ENCODE assay signal across 8 mouse cellular contexts in genomic region chr7:100637657-100638056, GRCm38 (mm10). TPM values are rescaled to one million over a fixed set of nuclear protein-coding genes. Genes with fewer than 3 reads are reported as not detected.
DNase-seq lines count a peak whose midpoint lies in the region; ATAC-seq and TF ChIP-seq lines count a peak whose summit lies in the region.

No protein-coding gene starts in this region.

- H3K4me1 ChIP-seq in hindbrain, postnatal 0 days (ENCODE audit: insufficient read depth, low read length) = no peaks in the 10 kb centered on the region
- no peaks in the 10 kb centered on the region for H3K4me1 ChIP-seq in hindbrain, embryonic 12.5 days
- H3K4me1 ChIP-seq in bone marrow, adult 2 months (ENCODE audit: control insufficient read depth, insufficient read depth, low read length) = no peaks in the 10 kb centered on the region
- no peaks in the 10 kb centered on the region for H3K4me1 ChIP-seq in forebrain, embryonic 15.5 days
- no peaks in the 10 kb centered on the region for H3K4me1 ChIP-seq in forebrain, embryonic 16.5 days (replicated peaks; ENCODE audit: control insufficient read depth, insufficient read depth, low read length)

- H3K27ac ChIP-seq in hindbrain, postnatal 0 days = no peak overlapping the region
- H3K27ac ChIP-seq in hindbrain, embryonic 12.5 days = no peak overlapping the region
- no peak overlapping the region for H3K27ac ChIP-seq in bone marrow, adult 2 months (ENCODE audit: control insufficient read depth, insufficient read depth, low read depth, low read length, poor library complexity)
- no peak overlapping the region for H3K27ac ChIP-seq in forebrain, embryonic 15.5 days (replicated peaks)
- no peak overlapping the region for H3K27ac ChIP-seq in forebrain, embryonic 16.5 days (ENCODE audit: low read length)

- no peaks in the 10 kb centered on the region for H3K27me3 ChIP-seq in hindbrain, postnatal 0 days (ENCODE audit: insufficient read depth, low read length)
- H3K27me3 ChIP-seq in hindbrain, embryonic 12.5 days = no peaks in the 10 kb centered on the region
- H3K27me3 ChIP-seq in forebrain, embryonic 15.5 days = no peaks in the 10 kb centered on the region
- H3K27me3 ChIP-seq in forebrain, embryonic 16.5 days (replicated peaks; ENCODE audit: control insufficient read depth, insufficient read depth, low read length) = no peaks in the 10 kb centered on the region

- no peak for TF ChIP-seq POLR2A in bone marrow, adult 2 months (IDR thresholded peaks at IDR 0.05; ENCODE audit: borderline replicate concordance, control insufficient read depth, low read depth, low read length)

- ATAC-seq in hindbrain, postnatal 0 days = peak; percentile 72; the same call in 1 of the 2 replicates
- no peak for ATAC-seq in hindbrain, embryonic 12.5 days (ENCODE audit: low FRiP score)
- ATAC-seq in CD4-positive, CD25-positive, alpha-beta regulatory T cell, adult 4 months = peak; percentile 41
- ATAC-seq in forebrain, embryonic 15.5 days (replicated peaks) = no peak
- no peak for ATAC-seq in forebrain, embryonic 16.5 days

- H3K4me3 ChIP-seq in hindbrain, postnatal 0 days (ENCODE audit: low read length) = no peak overlapping the region
- H3K4me3 ChIP-seq in hindbrain, embryonic 12.5 days = no peak overlapping the region
- no peak overlapping the region for H3K4me3 ChIP-seq in bone marrow, adult 2 months (replicated peaks; ENCODE audit: control insufficient read depth, low read depth, low read length)
- no peak overlapping the region for H3K4me3 ChIP-seq in forebrain, embryonic 15.5 days
- no peak overlapping the region for H3K4me3 ChIP-seq in forebrain, embryonic 16.5 days (replicated peaks; ENCODE audit: low read length)

- peak; percentile 74 for DNase-seq in hindbrain, postnatal 0 days (ENCODE audit: low spot score)
- DNase-seq in lung, postnatal 10 days = peak; percentile 62
- no peak for DNase-seq in gastrocnemius, postnatal 25 days

- no peak overlapping the region for H3K4me2 ChIP-seq in hindbrain, postnatal 0 days (ENCODE audit: low read depth, low read length)
- H3K4me2 ChIP-seq in hindbrain, embryonic 12.5 days (replicated peaks) = no peak overlapping the region
- H3K4me2 ChIP-seq in forebrain, embryonic 15.5 days (replicated peaks) = no peak overlapping the region
- no peak overlapping the region for H3K4me2 ChIP-seq in forebrain, embryonic 16.5 days (ENCODE audit: low read length)

- WGBS in hindbrain, postnatal 0 days = 0% methylated on average over 1 of the region's 1 CpGs
- WGBS in hindbrain, embryonic 12.5 days = 13% methylated on average over 1 of the region's 1 CpGs
- WGBS in bone marrow, adult 2 months = 8% methylated on average over 1 of the region's 1 CpGs
- 5% methylated on average over 1 of the region's 1 CpGs for WGBS in forebrain, embryonic 15.5 days
- WGBS in forebrain, embryonic 16.5 days = 6% methylated on average over 1 of the region's 1 CpGs

- H3K9me3 ChIP-seq in hindbrain, postnatal 0 days (ENCODE audit: low read length) = no peaks in the 10 kb centered on the region
- H3K9me3 ChIP-seq in hindbrain, embryonic 12.5 days (replicated peaks) = no peaks in the 10 kb centered on the region
- no peaks in the 10 kb centered on the region for H3K9me3 ChIP-seq in forebrain, embryonic 15.5 days
- H3K9me3 ChIP-seq in forebrain, embryonic 16.5 days (ENCODE audit: control insufficient read depth, low read length) = no peaks in the 10 kb centered on the region

- H3K9ac ChIP-seq in hindbrain, postnatal 0 days (replicated peaks; ENCODE audit: low read length) = no peak overlapping the region
- H3K9ac ChIP-seq in hindbrain, embryonic 12.5 days = no peak overlapping the region
- no peak overlapping the region for H3K9ac ChIP-seq in forebrain, embryonic 15.5 days (replicated peaks)
- H3K9ac ChIP-seq in forebrain, embryonic 16.5 days (replicated peaks; ENCODE audit: low read depth, low read length) = no peak overlapping the region

- H3K36me3 ChIP-seq in hindbrain, postnatal 0 days (ENCODE audit: insufficient read depth, low read length) = peaks cover 9% of the 10 kb centered on the region; the same call in 1 of the 2 replicates
- H3K36me3 ChIP-seq in hindbrain, embryonic 12.5 days = peaks cover 14% of the 10 kb centered on the region
- peaks cover 14% of the 10 kb centered on the region for H3K36me3 ChIP-seq in forebrain, embryonic 15.5 days
- peaks cover 3% of the 10 kb centered on the region for H3K36me3 ChIP-seq in forebrain, embryonic 16.5 days (ENCODE audit: control insufficient read depth, insufficient read depth)

- peak; percentile 70 for TF ChIP-seq CTCF in hindbrain, postnatal 0 days (IDR thresholded peaks at IDR 0.05; ENCODE audit: low read depth)
- TF ChIP-seq CTCF in bone marrow, adult 2 months (IDR thresholded peaks at IDR 0.05; ENCODE audit: control insufficient read depth, insufficient read depth, low read length) = peak; percentile 22; the same call in 1 of the 2 replicates

RNA-seq across cellular contexts. Expression of gene Plekhb1, which starts 24.6 kb away (rescaled TPM):
- total RNA-seq in hindbrain, postnatal 0 days (2014; rRNA removed) = 47.0 and 51.8 TPM in 2 replicates
- 40.4 and 49.3 TPM in 2 replicates for polyA plus RNA-seq in hindbrain, postnatal 0 days (2015; fragmentation: Nextera tagmentation; extraction: Ambion mirVana)
- polyA plus RNA-seq in hindbrain, embryonic 12.5 days (2016; fragmentation: Nextera tagmentation; extraction: Ambion mirVana) = 10.5 and 16.9 TPM in 2 replicates
- under 1 TPM; 0.35 to 0.98 TPM for polyA plus RNA-seq in CD4-positive, CD25-positive, alpha-beta regulatory T cell, adult 4 months (2017; shearing (Covaris generic))
- 3.3 TPM in 1 of 2 replicates, not detected in the other for polyA plus RNA-seq in bone marrow, adult 2 months (2011; ENCODE audit: insufficient read depth, insufficient read length, low replicate concordance, missing spikeins)
- total RNA-seq in gastrocnemius, postnatal 25 days (2021) = 10 to 100 TPM; 27.4 to 32.8 TPM
- polyA plus RNA-seq in forebrain, embryonic 15.5 days (2015; fragmentation: Nextera tagmentation; extraction: Ambion mirVana) = 4.7 and 6.8 TPM in 2 replicates
- polyA plus RNA-seq in forebrain, embryonic 16.5 days (2015; fragmentation: Nextera tagmentation; extraction: Ambion mirVana) = 7.1 and 7.6 TPM in 2 replicates

RNA-seq across cellular contexts. Expression of gene Mrpl48, which starts 29.6 kb away (rescaled TPM):
- 26.8 and 29.8 TPM in 2 replicates for total RNA-seq in hindbrain, postnatal 0 days (2014; rRNA removed)
- polyA plus RNA-seq in hindbrain, postnatal 0 days (2015; fragmentation: Nextera tagmentation; extraction: Ambion mirVana) = 97.5 and 100 TPM in 2 replicates
- 62.3 and 64.6 TPM in 2 replicates for polyA plus RNA-seq in hindbrain, embryonic 12.5 days (2016; fragmentation: Nextera tagmentation; extraction: Ambion mirVana)
- polyA plus RNA-seq in CD4-positive, CD25-positive, alpha-beta regulatory T cell, adult 4 months (2017; shearing (Covaris generic)) = 10 to 100 TPM; 74.2 to 77.0 TPM
- 23.2 and 37.9 TPM in 2 replicates for polyA plus RNA-seq in bone marrow, adult 2 months (2011; ENCODE audit: insufficient read depth, insufficient read length, low replicate concordance, missing spikeins)
- total RNA-seq in gastrocnemius, postnatal 25 days (2021) = 10 to 100 TPM; 57.9 to 58.4 TPM
- polyA plus RNA-seq in forebrain, embryonic 15.5 days (2015; fragmentation: Nextera tagmentation; extraction: Ambion mirVana) = 74.9 and 76.3 TPM in 2 replicates
- polyA plus RNA-seq in forebrain, embryonic 16.5 days (2015; fragmentation: Nextera tagmentation; extraction: Ambion mirVana) = 70.1 and 73.5 TPM in 2 replicates

RNA-seq across cellular contexts. Expression of gene Rab6a, which starts 30.4 kb away (rescaled TPM):
- 241 and 270 TPM in 2 replicates for total RNA-seq in hindbrain, postnatal 0 days (2014; rRNA removed)
- 323 and 336 TPM in 2 replicates for polyA plus RNA-seq in hindbrain, postnatal 0 days (2015; fragmentation: Nextera tagmentation; extraction: Ambion mirVana)
- polyA plus RNA-seq in hindbrain, embryonic 12.5 days (2016; fragmentation: Nextera tagmentation; extraction: Ambion mirVana) = 194 and 218 TPM in 2 replicates
- polyA plus RNA-seq in CD4-positive, CD25-positive, alpha-beta regulatory T cell, adult 4 months (2017; shearing (Covaris generic)) = 10 to 100 TPM in 1 of 2 experiments, 1 to 10 TPM in 1; 8.8 to 15.4 TPM
- 24.9 and 34.8 TPM in 2 replicates for polyA plus RNA-seq in bone marrow, adult 2 months (2011; ENCODE audit: insufficient read depth, insufficient read length, low replicate concordance, missing spikeins)
- total RNA-seq in gastrocnemius, postnatal 25 days (2021) = 10 to 100 TPM; 52.0 to 52.7 TPM
- polyA plus RNA-seq in forebrain, embryonic 15.5 days (2015; fragmentation: Nextera tagmentation; extraction: Ambion mirVana) = 194 and 207 TPM in 2 replicates
- 209 and 217 TPM in 2 replicates for polyA plus RNA-seq in forebrain, embryonic 16.5 days (2015; fragmentation: Nextera tagmentation; extraction: Ambion mirVana)

Comparison
In these comparisons a context has a peak if more than half of its experiments do, and no peak if none do; other contexts are left out.
1. ATAC-seq: peak in hindbrain, postnatal 0 days (single experiment) and CD4-positive, CD25-positive, alpha-beta regulatory T cell, adult 4 months (single experiment); none in hindbrain, embryonic 12.5 days (single experiment), forebrain, embryonic 15.5 days (single experiment) and forebrain, embryonic 16.5 days (single experiment).